Mouse (Mus musculus) lung, adult 18-20 months (tissue): ENCODE measurements around the gene Bfsp2.

Experiments used
- DNase-seq, 2 experiments: peaks; one replicate each; pipeline ENCODE4 v3.0.0; 2022; ENCODE audit warnings: mixed read lengths in 2 of 2

The Bfsp2 gene

GRCm38 (mm10) chr9:103379199-103379598 lies 101.0 kb downstream of the Bfsp2 start:
- DNase-seq: no peak

GRCm38 (mm10) chr9:103378686-103379085 lies 101.5 kb downstream of the Bfsp2 start:
- no peak for DNase-seq

- DNase-seq: no peak
These were observed 103.6 kb downstream of the Bfsp2 start for GRCm38 (mm10) chr9:103376346-103377320.
